Mouse (Mus musculus) G1E (cell line): ENCODE measurements at regions not wholly inside any gene's neighbourhood (a gene's known extent, or its start where the extent isn't known, plus 50 kb on each side); places are given as distances from the start of the nearest gene placed in this dataset.

Source experiments
- ATAC-seq: 2 replicates; pipeline ENCODE4 v1.8.0; 2016; ENCODE audit warnings: mild to moderate bottlenecking; ENCODE audit not compliant: insufficient number of reproducible peaks, poor library complexity, low FRiP score, severe bottlenecking; ENCODE audit errors: extremely low read depth
- DNase-seq: peaks from one replicate; pipeline ENCODE4 v3.0.0; 2012; ENCODE audit warnings: low spot score
- H3K27me3 ChIP-seq: 2 replicates; pipeline ENCODE4 v1.6.1; 2012; ENCODE audit warnings: mild to moderate bottlenecking, low read length, inconsistent platforms; ENCODE audit not compliant: insufficient read depth
- H3K36me3 ChIP-seq: replicated peaks from 2 replicates; pipeline ENCODE3; 2012; ENCODE audit warnings: mild to moderate bottlenecking, inconsistent platforms
- H3K4me1 ChIP-seq: 2 replicates; pipeline ENCODE4 v1.6.1; 2012; ENCODE audit warnings: low read depth, low read length, inconsistent platforms, mixed read lengths; ENCODE audit not compliant: insufficient read depth
- H3K4me3 ChIP-seq: 2 replicates; pipeline ENCODE4 v1.5.1; 2012; ENCODE audit warnings: low read depth, mild to moderate bottlenecking, inconsistent platforms, low read length, moderate library complexity, mixed read lengths
- H3K9me3 ChIP-seq: replicated peaks from 2 replicates; pipeline ENCODE4 v1.6.1; 2012; ENCODE audit warnings: inconsistent platforms
- CTCF ChIP-seq: IDR thresholded peaks from 2 replicates; pipeline ENCODE4 v1.5.1; 2012; ENCODE audit warnings: low read depth, low read length, inconsistent platforms, mixed read lengths
- GATA1 ChIP-seq: IDR thresholded peaks from 2 replicates; pipeline ENCODE4 v1.6.1; 2012; ENCODE audit warnings: borderline replicate concordance, low read length, inconsistent platforms, mixed read lengths
- GATA2 ChIP-seq: IDR thresholded peaks from 2 replicates; pipeline ENCODE4 v1.6.1; 2012; ENCODE audit warnings: low read depth, low read length, inconsistent platforms, borderline replicate concordance
- POLR2AphosphoS5 ChIP-seq: IDR thresholded peaks from 2 replicates; pipeline ENCODE4 v1.6.1; 2012; ENCODE audit warnings: low read depth, low read length, inconsistent platforms; ENCODE audit not compliant: insufficient replicate concordance
- TAL1 ChIP-seq: conservative IDR thresholded peaks from 2 replicates; pipeline ENCODE4 v1.6.1; 2012; ENCODE audit warnings: low read depth, low read length, inconsistent platforms, mixed read lengths

GRCm38 (mm10) chr2:148162562-148162961 is 115.8 kb upstream of the Foxa2 start:
- no peak for DNase-seq
- no peak for TF ChIP-seq CTCF
- no peak for TF ChIP-seq POLR2AphosphoS5
- TF ChIP-seq GATA2: no peak
- TF ChIP-seq GATA1: no peak
- no peak for TF ChIP-seq TAL1
- no peaks in the 10 kb centered on the region for H3K4me1 ChIP-seq

GRCm38 (mm10) chr2:148171113-148171512 is 124.3 kb upstream of the Foxa2 start:
- ATAC-seq (no peak), DNase-seq (no peak)
- no peak for TF ChIP-seq GATA2
- no peak for TF ChIP-seq POLR2AphosphoS5
- no peak for TF ChIP-seq TAL1
- TF ChIP-seq GATA1: no peak
- TF ChIP-seq CTCF: no peak
- Histone ChIP-seq H3K36me3 (no peaks in the 10 kb centered on the region), H3K27me3 (no peaks in the 10 kb centered on the region), H3K4me1 (no peaks in the 10 kb centered on the region), H3K9me3 (peaks cover 35% of the 10 kb centered on the region), H3K4me3 (no peak overlapping the region)

More at GRCm38 (mm10) chr2:148162562-148162961, 115.8 kb upstream of the Foxa2 start:
- Histone ChIP-seq H3K9me3 (peaks cover 33% of the 10 kb centered on the region), H3K4me3 (no peak overlapping the region), H3K36me3 (no peaks in the 10 kb centered on the region), H3K27me3 (no peaks in the 10 kb centered on the region)
- no peak for ATAC-seq

GRCm38 (mm10) chr2:148171699-148172098 is 124.9 kb upstream of the Foxa2 start:
- peaks cover 38% of the 10 kb centered on the region for H3K9me3 ChIP-seq
- TF ChIP-seq GATA2: no peak
- TF ChIP-seq CTCF: no peak
- H3K4me1 ChIP-seq: no peaks in the 10 kb centered on the region
- ATAC-seq (no peak), DNase-seq (no peak)
- H3K27me3 ChIP-seq: no peaks in the 10 kb centered on the region
- no peaks in the 10 kb centered on the region for H3K36me3 ChIP-seq
- H3K4me3 ChIP-seq: no peak overlapping the region

- ATAC-seq (no peak), DNase-seq (no peak)
- no peaks in the 10 kb centered on the region for H3K36me3 ChIP-seq
- peaks cover 45% of the 10 kb centered on the region for H3K9me3 ChIP-seq
- H3K27me3 ChIP-seq: no peaks in the 10 kb centered on the region
- TF ChIP-seq CTCF: no peak
- no peak for TF ChIP-seq GATA2
- TF ChIP-seq TAL1: no peak
- TF ChIP-seq GATA1: no peak
- TF ChIP-seq POLR2AphosphoS5: no peak
- H3K4me1 ChIP-seq: no peaks in the 10 kb centered on the region
- no peak overlapping the region for H3K4me3 ChIP-seq
Observed at GRCm38 (mm10) chr2:148175251-148175927, 128.6 kb upstream of the Foxa2 start.

GRCm38 (mm10) chr2:148180245-148180644 is 133.5 kb upstream of the Foxa2 start:
- peaks cover 41% of the 10 kb centered on the region for H3K9me3 ChIP-seq
- ATAC-seq: no peak

GRCm38 (mm10) chr2:148181518-148181917 is 134.7 kb upstream of the Foxa2 start:
- no peak for TF ChIP-seq GATA2
- TF ChIP-seq CTCF: no peak
- TF ChIP-seq TAL1: no peak
- TF ChIP-seq GATA1: no peak
- no peak for TF ChIP-seq POLR2AphosphoS5
- ATAC-seq (no peak), DNase-seq (no peak)
- Histone ChIP-seq H3K27me3 (no peaks in the 10 kb centered on the region), H3K9me3 (peaks cover 40% of the 10 kb centered on the region), H3K4me1 (no peaks in the 10 kb centered on the region), H3K36me3 (no peaks in the 10 kb centered on the region), H3K4me3 (no peak overlapping the region)

More at GRCm38 (mm10) chr2:148180245-148180644, 133.5 kb upstream of the Foxa2 start:
- TF ChIP-seq TAL1 (no peak), GATA2 (no peak), CTCF (no peak), GATA1 (no peak), POLR2AphosphoS5 (no peak)
- Histone ChIP-seq H3K4me3 (no peak overlapping the region), H3K27me3 (no peaks in the 10 kb centered on the region), H3K4me1 (no peaks in the 10 kb centered on the region), H3K36me3 (no peaks in the 10 kb centered on the region)
- DNase-seq: no peak
